Mouse (Mus musculus): ENCODE measurements around the gene Col23a1. TPM values are rescaled to one million over a fixed set of nuclear protein-coding genes. Genes with fewer than 3 reads are reported as not detected.

Col23a1 gene
- polyA plus RNA-seq, 1 experiment: 1.5 TPM

- H3K27ac ChIP-seq (ENCODE audit: insufficient read depth, low read length): no peak overlapping the region
- no peak for TF ChIP-seq CTCF (IDR thresholded peaks at IDR 0.05; ENCODE audit: extremely low read depth, insufficient read depth, insufficient read length, insufficient replicate concordance)
- no peak for TF ChIP-seq POLR2A (IDR thresholded peaks at IDR 0.05; ENCODE audit: low read depth, low read length)
- H3K4me1 ChIP-seq (ENCODE audit: control insufficient read depth, insufficient read depth, insufficient read length): no peaks in the 10 kb centered on the region
- 87% methylated on average over 6 of the region's 6 CpGs for WGBS
- no peaks in the 10 kb centered on the region for H3K36me3 ChIP-seq (ENCODE audit: control insufficient read depth, insufficient read depth, low read length)
- no peak for DNase-seq (ENCODE audit: low read depth in 1 of 2, low spot score in 2 of 2)
- no peaks in the 10 kb centered on the region for H3K27me3 ChIP-seq (ENCODE audit: control insufficient read depth, insufficient read depth, low read length)
- H3K4me3 ChIP-seq (ENCODE audit: extremely low read depth, insufficient read depth, insufficient read length): no peak overlapping the region
Observed at GRCm38 (mm10) chr11:51468737-51469136, 179.0 kb downstream of the Col23a1 start.

DNA sequence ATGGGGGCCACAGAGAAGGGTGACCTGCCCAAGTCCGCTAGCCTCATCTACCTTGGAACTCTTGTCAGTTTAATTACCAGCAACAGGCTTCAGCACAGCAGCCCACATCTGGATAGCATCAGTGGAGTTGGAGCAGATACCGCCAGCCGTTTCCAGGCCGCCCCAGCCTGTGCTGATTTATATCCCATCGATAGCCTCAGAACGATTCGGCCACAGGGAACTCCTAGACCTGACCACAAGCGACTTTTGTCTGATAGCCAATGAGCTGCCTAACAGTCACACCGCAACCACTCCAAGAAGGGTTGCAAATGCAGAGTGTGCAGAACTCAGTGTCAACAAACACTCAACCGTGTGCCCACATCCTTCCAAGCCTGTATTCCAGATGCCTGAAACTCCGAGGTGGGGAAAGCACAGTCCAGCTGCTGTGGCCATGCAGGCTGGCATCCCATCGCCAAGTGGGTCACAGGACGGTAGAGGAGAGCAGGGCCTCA, 179.7 kb downstream of the Col23a1 start:
- Histone ChIP-seq H3K36me3 (ENCODE audit: control insufficient read depth, insufficient read depth, low read length) (no peaks in the 10 kb centered on the region), H3K27me3 (ENCODE audit: control insufficient read depth, insufficient read depth, low read length) (no peaks in the 10 kb centered on the region), H3K27ac (ENCODE audit: insufficient read depth, low read length) (no peak overlapping the region), H3K4me1 (ENCODE audit: control insufficient read depth, insufficient read depth, insufficient read length) (no peaks in the 10 kb centered on the region), H3K4me3 (ENCODE audit: extremely low read depth, insufficient read depth, insufficient read length) (no peak overlapping the region)
- no peak for TF ChIP-seq CTCF (IDR thresholded peaks at IDR 0.05; ENCODE audit: extremely low read depth, insufficient read depth, insufficient read length, insufficient replicate concordance)
- no peak for TF ChIP-seq POLR2A (IDR thresholded peaks at IDR 0.05; ENCODE audit: low read depth, low read length)
- 62% methylated on average over 13 of the region's 13 CpGs for WGBS
- DNase-seq (ENCODE audit: low read depth in 1 of 2, low spot score in 2 of 2): no peak

DNA sequence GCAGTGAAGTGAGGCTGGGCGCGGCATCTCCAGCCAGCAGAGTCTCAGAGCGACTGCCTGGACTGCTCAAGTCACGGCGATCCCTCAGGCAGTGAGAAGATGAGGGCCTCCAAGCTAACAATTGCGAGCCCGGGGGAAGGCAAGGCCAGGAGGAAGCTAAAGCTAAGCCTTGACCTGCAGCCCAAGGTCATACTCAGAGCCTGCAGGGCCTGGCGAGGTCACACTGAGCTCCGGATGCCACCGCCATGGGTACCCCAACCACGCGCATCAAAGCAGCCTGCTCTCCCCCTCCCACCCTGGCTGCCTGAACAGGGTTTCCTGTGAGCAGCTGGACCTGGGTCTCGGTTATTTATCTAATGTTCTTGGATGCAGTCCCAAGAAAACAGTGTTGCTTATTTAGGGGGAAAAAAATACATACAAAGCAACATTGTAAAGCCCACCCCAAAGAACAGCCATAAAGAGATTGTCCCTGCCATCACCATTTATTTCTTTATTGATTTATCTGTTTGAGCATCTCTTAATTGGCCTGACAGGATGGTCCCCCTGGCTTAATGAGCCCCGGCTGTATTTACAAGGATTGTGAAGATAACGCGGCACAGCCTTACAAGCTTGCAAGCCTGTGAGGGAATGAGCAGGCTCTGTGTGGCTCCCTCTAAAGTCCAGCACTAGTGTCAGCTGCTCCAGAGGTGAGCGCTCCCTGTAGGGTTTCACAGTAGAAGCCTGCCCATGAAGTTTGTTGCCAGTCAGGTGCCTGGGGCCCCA, 180.8 kb downstream of the Col23a1 start:
- no peaks in the 10 kb centered on the region for H3K36me3 ChIP-seq (ENCODE audit: control insufficient read depth, insufficient read depth, low read length)
- no peaks in the 10 kb centered on the region for H3K27me3 ChIP-seq (ENCODE audit: control insufficient read depth, insufficient read depth, low read length)
- TF ChIP-seq POLR2A (IDR thresholded peaks at IDR 0.05; ENCODE audit: low read depth, low read length): no peak
- no peak for TF ChIP-seq CTCF (IDR thresholded peaks at IDR 0.05; ENCODE audit: extremely low read depth, insufficient read depth, insufficient read length, insufficient replicate concordance)
- WGBS: 56% methylated on average over 17 of the region's 17 CpGs
- DNase-seq (ENCODE audit: low read depth in 1 of 2, low spot score in 2 of 2): no peak
- H3K4me3 ChIP-seq (ENCODE audit: extremely low read depth, insufficient read depth, insufficient read length): no peak overlapping the region
- no peaks in the 10 kb centered on the region for H3K4me1 ChIP-seq (ENCODE audit: control insufficient read depth, insufficient read depth, insufficient read length)
- H3K27ac ChIP-seq (ENCODE audit: insufficient read depth, low read length): no peak overlapping the region

- Histone ChIP-seq H3K36me3 (ENCODE audit: control insufficient read depth, insufficient read depth, low read length) (no peaks in the 10 kb centered on the region), H3K4me3 (ENCODE audit: extremely low read depth, insufficient read depth, insufficient read length) (no peak overlapping the region), H3K27me3 (ENCODE audit: control insufficient read depth, insufficient read depth, low read length) (no peaks in the 10 kb centered on the region), H3K4me1 (ENCODE audit: control insufficient read depth, insufficient read depth, insufficient read length) (no peaks in the 10 kb centered on the region), H3K27ac (ENCODE audit: insufficient read depth, low read length) (no peak overlapping the region)
- DNase-seq (ENCODE audit: low read depth in 1 of 2, low spot score in 2 of 2): no peak
- 89% methylated on average over 2 of the region's 2 CpGs for WGBS
- TF ChIP-seq CTCF (IDR thresholded peaks at IDR 0.05; ENCODE audit: extremely low read depth, insufficient read depth, insufficient read length, insufficient replicate concordance) (no peak), POLR2A (IDR thresholded peaks at IDR 0.05; ENCODE audit: low read depth, low read length) (no peak)
Observed at GRCm38 (mm10) chr11:51473686-51474085, 184.0 kb downstream of the Col23a1 start.

DNA sequence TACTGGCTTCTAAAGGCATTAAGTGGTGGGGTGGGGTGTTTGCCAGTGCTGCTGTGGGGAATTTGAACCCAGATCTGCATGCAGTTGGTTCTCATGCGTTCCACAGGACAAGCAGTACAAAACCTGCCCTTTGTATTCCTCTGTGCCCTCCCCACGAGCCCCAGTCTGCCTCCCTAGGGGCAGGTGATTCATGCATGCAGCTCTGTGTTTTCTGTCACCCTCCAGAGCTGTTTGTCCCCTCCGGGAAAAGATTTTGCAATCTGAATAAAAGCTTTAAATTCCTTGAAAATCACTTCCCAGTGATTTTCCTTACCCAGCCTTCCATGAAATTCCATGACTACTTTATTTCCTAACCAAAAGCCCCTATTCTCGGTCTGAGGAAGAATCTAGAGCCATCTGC, 186.8 kb downstream of the Col23a1 start:
- DNase-seq (ENCODE audit: low read depth in 1 of 2, low spot score in 2 of 2): no peak
- Histone ChIP-seq H3K4me3 (ENCODE audit: extremely low read depth, insufficient read depth, insufficient read length) (no peak overlapping the region), H3K27me3 (ENCODE audit: control insufficient read depth, insufficient read depth, low read length) (no peaks in the 10 kb centered on the region), H3K36me3 (ENCODE audit: control insufficient read depth, insufficient read depth, low read length) (no peaks in the 10 kb centered on the region), H3K27ac (ENCODE audit: insufficient read depth, low read length) (no peak overlapping the region), H3K4me1 (ENCODE audit: control insufficient read depth, insufficient read depth, insufficient read length) (no peaks in the 10 kb centered on the region)
- WGBS: 69% methylated on average over 4 of the region's 4 CpGs
- TF ChIP-seq CTCF (IDR thresholded peaks at IDR 0.05; ENCODE audit: extremely low read depth, insufficient read depth, insufficient read length, insufficient replicate concordance) (no peak), POLR2A (IDR thresholded peaks at IDR 0.05; ENCODE audit: low read depth, low read length) (no peak)

GRCm38 (mm10) chr11:51477571-51477970, 187.9 kb downstream of the Col23a1 start:
- TF ChIP-seq POLR2A (IDR thresholded peaks at IDR 0.05; ENCODE audit: low read depth, low read length): no peak
- TF ChIP-seq CTCF (IDR thresholded peaks at IDR 0.05; ENCODE audit: extremely low read depth, insufficient read depth, insufficient read length, insufficient replicate concordance): no peak
- Histone ChIP-seq H3K4me1 (ENCODE audit: control insufficient read depth, insufficient read depth, insufficient read length) (no peaks in the 10 kb centered on the region), H3K36me3 (ENCODE audit: control insufficient read depth, insufficient read depth, low read length) (no peaks in the 10 kb centered on the region), H3K4me3 (ENCODE audit: extremely low read depth, insufficient read depth, insufficient read length) (no peak overlapping the region), H3K27me3 (ENCODE audit: control insufficient read depth, insufficient read depth, low read length) (no peaks in the 10 kb centered on the region), H3K27ac (ENCODE audit: insufficient read depth, low read length) (no peak overlapping the region)
- no peak for DNase-seq (ENCODE audit: low read depth in 1 of 2, low spot score in 2 of 2)
- 85% methylated on average over 8 of the region's 8 CpGs for WGBS

- TF ChIP-seq POLR2A (IDR thresholded peaks at IDR 0.05; ENCODE audit: low read depth, low read length) (no peak), CTCF (IDR thresholded peaks at IDR 0.05; ENCODE audit: extremely low read depth, insufficient read depth, insufficient read length, insufficient replicate concordance) (no peak)
- no peak overlapping the region for H3K27ac ChIP-seq (ENCODE audit: insufficient read depth, low read length)
- H3K36me3 ChIP-seq (ENCODE audit: control insufficient read depth, insufficient read depth, low read length): no peaks in the 10 kb centered on the region
- no peak for DNase-seq (ENCODE audit: low read depth in 1 of 2, low spot score in 2 of 2)
- no peaks in the 10 kb centered on the region for H3K27me3 ChIP-seq (ENCODE audit: control insufficient read depth, insufficient read depth, low read length)
- no peaks in the 10 kb centered on the region for H3K4me1 ChIP-seq (ENCODE audit: control insufficient read depth, insufficient read depth, insufficient read length)
- no peak overlapping the region for H3K4me3 ChIP-seq (ENCODE audit: extremely low read depth, insufficient read depth, insufficient read length)
- 70% methylated on average over 3 of the region's 3 CpGs for WGBS
Observed at GRCm38 (mm10) chr11:51482251-51482650, 192.5 kb downstream of the Col23a1 start.
